Mouse (Mus musculus) heart, adult 2 months (tissue): Measurements from ENCODE around the gene Tpbpa.
"Not testable (repeated sequence)": the region's sequence is repeated elsewhere in the genome, so short reads cannot be mapped to it uniquely, and the experiment has no call there.

ENCODE experiments used
- CTCF ChIP-seq: fragments of 200-600 bp; IDR thresholded peaks from 2 replicates; pipeline ENCODE4 v1.8.1; 2022; ENCODE audit warnings: antibody characterized with exemption, mild to moderate bottlenecking, moderate library complexity
- EP300 ChIP-seq: fragments of 200-500 bp; IDR thresholded peaks from 2 replicates; pipeline ENCODE4 v1.6.1; 2011; ENCODE audit warnings: low read depth, low read length, control low read depth; ENCODE audit not compliant: insufficient read depth
- POLR2A ChIP-seq: fragments of 200-500 bp; IDR thresholded peaks from 2 replicates; pipeline ENCODE4 v1.6.1; 2011; ENCODE audit warnings: mild to moderate bottlenecking, low read depth, low read length, control low read depth; ENCODE audit not compliant: insufficient read depth

DNA sequence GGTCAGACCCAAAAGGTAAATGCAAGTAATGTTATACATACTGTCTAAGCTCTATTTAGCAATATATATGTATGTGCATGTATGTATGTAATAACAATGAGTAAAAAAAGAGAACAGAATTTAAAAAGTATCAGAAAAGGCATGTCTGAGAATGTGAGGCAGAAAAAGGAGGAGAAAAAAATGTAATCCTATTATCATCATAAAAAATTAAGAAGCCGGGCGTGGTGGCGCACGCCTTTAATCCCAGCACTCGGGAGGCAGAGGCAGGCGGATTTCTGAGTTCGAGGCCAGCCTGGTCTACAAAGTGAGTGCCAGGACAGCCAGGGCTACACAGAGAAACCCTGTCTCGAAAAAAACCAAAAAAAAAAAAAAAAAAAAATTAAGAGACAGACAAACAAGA, 45.0 kb downstream of the Tpbpa start, which contains the start of gene Gm49392:
- not testable (repeated sequence) for TF ChIP-seq CTCF, EP300, POLR2A
